Mouse (Mus musculus): ENCODE measurements at regions not wholly inside any gene's neighbourhood (a gene's known extent, or its start where the extent isn't known, plus 50 kb on each side); places are given as distances from the start of the nearest gene placed in this dataset.

DNA sequence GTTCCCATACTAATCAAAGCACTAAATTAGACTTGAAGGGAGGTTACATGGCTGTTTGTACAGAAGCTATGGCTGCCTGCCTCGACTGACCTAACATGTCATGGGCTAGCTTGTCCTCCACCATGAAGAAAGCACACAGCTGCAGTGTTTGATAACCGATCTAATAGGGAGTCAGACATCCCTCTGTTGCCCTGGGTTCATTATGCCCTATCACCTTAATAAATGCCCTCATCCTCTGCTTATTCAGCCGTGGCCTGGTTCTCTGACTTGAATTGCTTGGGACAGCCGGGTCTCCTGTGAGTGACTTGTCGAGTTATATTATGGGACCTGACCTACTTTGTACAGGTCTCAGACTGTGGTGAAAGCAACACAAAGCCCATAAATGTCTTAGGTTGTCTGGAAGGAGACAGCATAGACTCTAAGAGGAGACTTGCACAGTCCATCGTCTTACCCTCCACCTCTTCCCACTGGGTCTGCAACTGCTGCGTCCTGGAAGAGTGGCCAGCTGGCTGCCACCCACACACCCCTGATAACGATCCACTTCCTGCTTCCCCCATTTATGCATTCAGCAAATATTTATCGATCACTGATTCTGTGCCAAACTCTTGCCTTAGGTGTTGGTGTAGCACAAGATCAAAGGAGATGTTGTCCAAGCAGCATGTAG lies 161.2 kb upstream of the 3110018I06Rik start:
- Histone ChIP-seq H3K9me3 (ENCODE audit: control insufficient read depth, insufficient read depth, low read depth, low read length) (no peaks in the 10 kb centered on the region), H3K27ac (ENCODE audit: insufficient read depth, low read depth, low read length, poor library complexity, severe bottlenecking) (no peak overlapping the region), H3K4me3 (ENCODE audit: insufficient read depth in 1 of 2, low read depth in 1 of 2, low read length in 2 of 2, poor library complexity in 1 of 2, severe bottlenecking in 1 of 2) (no peak overlapping the region), H3K36me3 (ENCODE audit: control insufficient read depth, insufficient read depth, low read length, poor library complexity, severe bottlenecking) (no peaks in the 10 kb centered on the region), H3K4me1 (ENCODE audit: control insufficient read depth in 2 of 2, insufficient read depth in 2 of 2, low read length in 2 of 2, poor library complexity in 1 of 2) (no peaks in the 10 kb centered on the region), H3K9ac (ENCODE audit: insufficient read depth, low read depth, low read length, poor library complexity, severe bottlenecking) (no peak overlapping the region)
- in situ Hi-C loops (cut with MboI; ENCODE audit: low sequenced_read_pairs in 2 of 2, unreplicated experiment in 2 of 2) = no loop called here
- DNase-seq (ENCODE audit: low read depth, low spot score) = no peak
- TF ChIP-seq ZC3H11A (IDR thresholded peaks at IDR 0.05; ENCODE audit: borderline replicate concordance, low read depth, low read length) (no peak), MAFK (IDR thresholded peaks at IDR 0.05; ENCODE audit: insufficient read depth, low read depth, low read length) (no peak), CHD2 (IDR thresholded peaks at IDR 0.05; ENCODE audit: low read depth, low read length) (no peak)

DNA sequence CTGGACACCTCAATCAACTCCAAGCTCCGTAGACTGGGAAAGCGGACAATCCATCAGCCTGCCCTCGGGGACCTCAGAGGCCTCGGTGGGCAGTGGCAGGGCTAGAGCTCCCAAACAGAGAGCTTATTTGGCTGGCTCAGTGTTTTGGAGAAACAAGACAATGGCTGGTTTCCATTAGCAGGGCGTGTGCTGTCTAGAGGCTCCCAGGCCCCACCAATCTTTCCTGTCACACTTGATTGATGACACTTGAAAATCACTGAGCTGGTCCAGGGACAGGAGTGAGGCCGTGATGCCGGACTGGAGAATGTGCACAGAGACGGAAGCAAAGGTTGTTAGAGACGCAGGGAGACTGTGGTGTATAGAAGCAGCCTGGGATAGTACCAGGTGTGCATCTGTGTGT lies 159.4 kb upstream of the 3110018I06Rik start:
- H3K36me3 ChIP-seq (ENCODE audit: control insufficient read depth, insufficient read depth, low read length, poor library complexity, severe bottlenecking) = no peaks in the 10 kb centered on the region
- TF ChIP-seq HCFC1 (IDR thresholded peaks at IDR 0.05; ENCODE audit: borderline replicate concordance, insufficient read depth, low read length) (no peak), ZC3H11A (IDR thresholded peaks at IDR 0.05; ENCODE audit: borderline replicate concordance, low read depth, low read length) (no peak), MAFK (IDR thresholded peaks at IDR 0.05; ENCODE audit: insufficient read depth, low read depth, low read length) (no peak), ZNF384 (IDR thresholded peaks at IDR 0.05; ENCODE audit: low read depth, low read length) (no peak), CHD2 (IDR thresholded peaks at IDR 0.05; ENCODE audit: low read depth, low read length) (no peak)
- H3K27ac ChIP-seq (ENCODE audit: insufficient read depth, low read depth, low read length, poor library complexity, severe bottlenecking) = no peak overlapping the region
- H3K4me1 ChIP-seq (ENCODE audit: control insufficient read depth in 2 of 2, insufficient read depth in 2 of 2, low read length in 2 of 2, poor library complexity in 1 of 2) = no peaks in the 10 kb centered on the region
- in situ Hi-C loops (cut with MboI; ENCODE audit: low sequenced_read_pairs in 2 of 2, unreplicated experiment in 2 of 2) = no loop called here
- no peaks in the 10 kb centered on the region for H3K9me3 ChIP-seq (ENCODE audit: control insufficient read depth, insufficient read depth, low read depth, low read length)
- no peak overlapping the region for H3K9ac ChIP-seq (ENCODE audit: insufficient read depth, low read depth, low read length, poor library complexity, severe bottlenecking)
- no peak overlapping the region for H3K4me3 ChIP-seq (ENCODE audit: insufficient read depth in 1 of 2, low read depth in 1 of 2, low read length in 2 of 2, poor library complexity in 1 of 2, severe bottlenecking in 1 of 2)
- no peak for DNase-seq (ENCODE audit: low read depth, low spot score)

DNA sequence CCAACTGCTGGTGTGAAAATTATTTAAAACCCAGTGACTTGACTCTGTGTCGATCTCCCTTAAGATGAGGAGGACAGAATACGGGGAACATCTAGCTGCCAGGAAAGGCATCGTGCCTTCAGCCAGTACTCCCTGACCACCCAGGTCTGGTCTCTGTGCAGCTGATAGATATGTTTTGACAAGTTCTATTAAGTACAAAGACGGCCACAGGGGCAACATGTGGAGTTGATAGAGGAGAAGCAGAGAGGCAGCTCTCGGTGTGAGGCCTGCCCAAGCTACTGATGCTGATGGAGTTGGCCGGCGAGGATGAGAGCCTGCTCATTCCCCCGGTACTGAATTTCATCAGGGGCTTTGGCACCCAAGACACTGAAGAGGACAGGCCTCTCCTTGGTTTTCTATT lies 154.1 kb upstream of the 3110018I06Rik start:
- Histone ChIP-seq H3K4me1 (ENCODE audit: control insufficient read depth in 2 of 2, insufficient read depth in 2 of 2, low read length in 2 of 2, poor library complexity in 1 of 2) (no peaks in the 10 kb centered on the region), H3K27ac (ENCODE audit: insufficient read depth, low read depth, low read length, poor library complexity, severe bottlenecking) (no peak overlapping the region), H3K9me3 (ENCODE audit: control insufficient read depth, insufficient read depth, low read depth, low read length) (no peaks in the 10 kb centered on the region), H3K4me3 (ENCODE audit: insufficient read depth in 1 of 2, low read depth in 1 of 2, low read length in 2 of 2, poor library complexity in 1 of 2, severe bottlenecking in 1 of 2) (no peak overlapping the region), H3K9ac (ENCODE audit: insufficient read depth, low read depth, low read length, poor library complexity, severe bottlenecking) (no peak overlapping the region), H3K36me3 (ENCODE audit: control insufficient read depth, insufficient read depth, low read length, poor library complexity, severe bottlenecking) (no peaks in the 10 kb centered on the region)
- in situ Hi-C loops (cut with MboI; ENCODE audit: low sequenced_read_pairs in 2 of 2, unreplicated experiment in 2 of 2) = no loop called here
- no peak for TF ChIP-seq ZNF384 (IDR thresholded peaks at IDR 0.05; ENCODE audit: low read depth, low read length)
- no peak for DNase-seq (ENCODE audit: low read depth, low spot score)

DNA sequence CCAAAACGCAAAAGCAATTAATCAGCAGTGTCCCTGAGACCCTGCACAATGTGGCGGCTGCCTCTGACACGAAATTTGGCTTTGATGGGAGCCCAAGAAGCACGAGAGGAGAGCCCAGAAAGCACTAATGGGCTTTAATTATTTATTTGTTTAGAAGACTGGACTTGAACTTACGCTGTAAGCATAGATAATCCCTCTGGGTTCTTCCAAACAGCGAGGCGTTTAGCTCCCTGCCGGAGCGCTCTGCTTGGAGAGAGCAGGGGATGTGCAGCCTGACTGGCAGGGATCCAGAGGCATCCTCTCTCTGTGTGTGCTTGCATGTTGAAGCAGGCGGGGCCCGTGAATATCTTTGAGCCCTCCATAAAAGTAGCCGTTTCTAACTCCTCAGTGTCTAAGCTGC lies 153.3 kb upstream of the 3110018I06Rik start:
- TF ChIP-seq HCFC1 (IDR thresholded peaks at IDR 0.05; ENCODE audit: borderline replicate concordance, insufficient read depth, low read length) (no peak), MAFK (IDR thresholded peaks at IDR 0.05; ENCODE audit: insufficient read depth, low read depth, low read length) (no peak), CHD2 (IDR thresholded peaks at IDR 0.05; ENCODE audit: low read depth, low read length) (no peak), ZNF384 (IDR thresholded peaks at IDR 0.05; ENCODE audit: low read depth, low read length) (no peak), ZC3H11A (IDR thresholded peaks at IDR 0.05; ENCODE audit: borderline replicate concordance, low read depth, low read length) (no peak)
- Histone ChIP-seq H3K4me1 (ENCODE audit: control insufficient read depth in 2 of 2, insufficient read depth in 2 of 2, low read length in 2 of 2, poor library complexity in 1 of 2) (no peaks in the 10 kb centered on the region), H3K9me3 (ENCODE audit: control insufficient read depth, insufficient read depth, low read depth, low read length) (no peaks in the 10 kb centered on the region), H3K27ac (ENCODE audit: insufficient read depth, low read depth, low read length, poor library complexity, severe bottlenecking) (no peak overlapping the region), H3K4me3 (ENCODE audit: insufficient read depth in 1 of 2, low read depth in 1 of 2, low read length in 2 of 2, poor library complexity in 1 of 2, severe bottlenecking in 1 of 2) (no peak overlapping the region), H3K36me3 (ENCODE audit: control insufficient read depth, insufficient read depth, low read length, poor library complexity, severe bottlenecking) (no peaks in the 10 kb centered on the region), H3K9ac (ENCODE audit: insufficient read depth, low read depth, low read length, poor library complexity, severe bottlenecking) (no peak overlapping the region)
- DNase-seq (ENCODE audit: low read depth, low spot score) = no peak
- in situ Hi-C loops (cut with MboI; ENCODE audit: low sequenced_read_pairs in 2 of 2, unreplicated experiment in 2 of 2) = no loop called here

DNA sequence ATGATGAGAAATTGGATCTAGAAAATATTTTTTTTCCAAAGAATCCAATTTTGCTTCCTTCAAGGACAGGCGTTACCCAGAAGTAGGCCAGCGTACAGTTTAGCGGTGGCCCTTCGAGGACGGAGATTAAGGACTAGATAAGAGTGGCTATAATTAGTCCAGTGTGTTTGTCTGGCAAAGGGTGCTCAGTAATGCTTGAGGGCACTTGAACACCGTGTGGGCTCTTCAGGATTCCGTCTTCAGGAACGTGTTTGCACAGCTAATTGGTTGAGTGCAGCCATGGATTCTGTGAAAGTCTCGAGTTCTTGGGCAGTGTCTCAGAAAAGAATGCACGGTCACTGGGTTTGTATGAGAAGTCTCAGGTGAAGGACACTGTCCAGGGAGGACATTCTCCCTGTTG lies 149.7 kb upstream of the 3110018I06Rik start:
- Histone ChIP-seq H3K36me3 (ENCODE audit: control insufficient read depth, insufficient read depth, low read length, poor library complexity, severe bottlenecking) (no peaks in the 10 kb centered on the region), H3K4me3 (ENCODE audit: insufficient read depth in 1 of 2, low read depth in 1 of 2, low read length in 2 of 2, poor library complexity in 1 of 2, severe bottlenecking in 1 of 2) (no peak overlapping the region), H3K27ac (ENCODE audit: insufficient read depth, low read depth, low read length, poor library complexity, severe bottlenecking) (no peak overlapping the region), H3K4me1 (ENCODE audit: control insufficient read depth in 2 of 2, insufficient read depth in 2 of 2, low read length in 2 of 2, poor library complexity in 1 of 2) (no peaks in the 10 kb centered on the region), H3K9me3 (ENCODE audit: control insufficient read depth, insufficient read depth, low read depth, low read length) (no peaks in the 10 kb centered on the region), H3K9ac (ENCODE audit: insufficient read depth, low read depth, low read length, poor library complexity, severe bottlenecking) (no peak overlapping the region)
- TF ChIP-seq MAFK (IDR thresholded peaks at IDR 0.05; ENCODE audit: insufficient read depth, low read depth, low read length) = no peak
- no peak for TF ChIP-seq ZC3H11A (IDR thresholded peaks at IDR 0.05; ENCODE audit: borderline replicate concordance, low read depth, low read length)
- no peak for TF ChIP-seq HCFC1 (IDR thresholded peaks at IDR 0.05; ENCODE audit: borderline replicate concordance, insufficient read depth, low read length)
- no peak for TF ChIP-seq ZNF384 (IDR thresholded peaks at IDR 0.05; ENCODE audit: low read depth, low read length)
- TF ChIP-seq CHD2 (IDR thresholded peaks at IDR 0.05; ENCODE audit: low read depth, low read length) = no peak
- DNase-seq (ENCODE audit: low read depth, low spot score) = no peak
- in situ Hi-C loops (cut with MboI; ENCODE audit: low sequenced_read_pairs in 2 of 2, unreplicated experiment in 2 of 2) = no loop called here

Measured in ES-E14 (cell line).